13 mouse cellular contexts compared by ENCODE assay signal in genomic region chrX:145261803-145262202, GRCm38 (mm10).
"Had no signal": no experiment of that assay in that cellular context is flagged by ENCODE, and none has a peak within 500 bp of the region (broad histone marks: within the 10 kb centered on the region; RNA-seq: fewer than 3 reads in every experiment).

No protein-coding gene starts in this region.

- DNase-seq: kidney, postnatal 25 days; lung, adult 2 months; lung, postnatal 10 days; right cerebral cortex, postnatal 14 days; thymus, postnatal 36 days had no signal

- H3K27ac ChIP-seq: left cerebral cortex, adult 2 months; limb, embryonic 10.5 days; liver, embryonic 15.5 days; macrophage; midbrain, embryonic 12.5 days had no signal

- H3K9me3 ChIP-seq: limb, embryonic 10.5 days; liver, embryonic 15.5 days; megakaryocyte, embryonic 14.5 days; midbrain, embryonic 12.5 days had no signal

- H3K27me3 ChIP-seq: liver, embryonic 15.5 days; midbrain, embryonic 12.5 days had no signal

- ATAC-seq: midbrain, embryonic 16.5 days had no signal

- H3K4me2 ChIP-seq: liver, embryonic 11.5 days; liver, embryonic 15.5 days; midbrain, embryonic 12.5 days had no signal

- H3K9ac ChIP-seq: liver, embryonic 15.5 days; midbrain, embryonic 12.5 days had no signal

- H3K4me3 ChIP-seq: left cerebral cortex, adult 2 months; limb, embryonic 10.5 days; liver, embryonic 15.5 days; megakaryocyte, embryonic 14.5 days; midbrain, embryonic 12.5 days had no signal

- H3K4me1 ChIP-seq: limb, embryonic 10.5 days; liver, embryonic 15.5 days; midbrain, embryonic 12.5 days had no signal

- H3K36me3 ChIP-seq: limb, embryonic 10.5 days; liver, embryonic 15.5 days; midbrain, embryonic 12.5 days had no signal
